Comparison of ENCODE assay signal across 41 mouse cellular contexts in the genomic region with DNA sequence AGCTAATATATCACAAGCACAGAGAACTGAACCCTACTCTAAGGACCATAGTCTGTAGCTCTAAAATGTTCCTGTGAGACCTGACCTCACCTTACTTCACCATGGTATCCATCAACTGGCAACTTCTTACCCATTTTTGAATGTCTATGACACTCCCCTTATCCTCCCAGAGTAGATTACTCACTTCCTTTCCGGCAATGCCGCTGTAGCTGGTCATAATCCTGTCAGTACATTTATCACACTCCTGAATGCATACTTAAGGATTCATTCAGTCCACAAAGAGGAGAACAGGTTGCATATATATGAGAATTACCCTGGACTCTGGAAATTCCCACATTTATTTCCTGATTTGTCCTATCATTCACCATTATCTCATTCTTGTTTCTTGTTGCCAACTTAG. TPM values are rescaled to one million over a fixed set of nuclear protein-coding genes. Genes with fewer than 3 reads are reported as not detected.
"Had no signal": no experiment of that assay in that cellular context is flagged by ENCODE, and none has a peak within 500 bp of the region (broad histone marks: within the 10 kb centered on the region; RNA-seq: fewer than 3 reads in every experiment).

No protein-coding gene starts in this region.

- DNase-seq: heart, postnatal 10 days; heart, postnatal 14 days; heart, postnatal 36 days; heart, postnatal 4 days; kidney, adult 11 months; kidney, adult 18-20 months; kidney, adult 2 months; kidney, adult 8-10 months; kidney, adult 9 months; kidney, postnatal 10 days; kidney, postnatal 14 days; kidney, postnatal 25 days; kidney, postnatal 36 days; kidney, postnatal 4 days; layer of hippocampus, adult 9-11 months; layer of hippocampus, postnatal 36 days had no signal

- H3K4me3 ChIP-seq: heart, embryonic 10.5 days; heart, embryonic 12.5 days; heart, embryonic 13.5 days; heart, embryonic 15.5 days; hindbrain, embryonic 10.5 days; hindbrain, embryonic 12.5 days; hindbrain, embryonic 13.5 days; hindbrain, embryonic 15.5 days; intestine, embryonic 15.5 days; kidney, embryonic 15.5 days; layer of hippocampus, adult 2 months had no signal

- H3K27ac ChIP-seq: heart, embryonic 10.5 days; heart, embryonic 13.5 days; heart, embryonic 15.5 days; hindbrain, embryonic 10.5 days; hindbrain, embryonic 12.5 days; hindbrain, embryonic 13.5 days; hindbrain, embryonic 14.5 days; hindbrain, embryonic 15.5 days; hindbrain, postnatal 0 days; intestine, embryonic 15.5 days; kidney, embryonic 15.5 days; kidney, postnatal 0 days; layer of hippocampus, adult 2 months had no signal

- H3K9ac ChIP-seq: heart, embryonic 12.5 days; heart, embryonic 13.5 days; heart, embryonic 15.5 days; hindbrain, embryonic 12.5 days; hindbrain, embryonic 13.5 days; hindbrain, embryonic 14.5 days; hindbrain, embryonic 15.5 days; intestine, embryonic 15.5 days; kidney, embryonic 15.5 days had no signal

- H3K36me3 ChIP-seq: heart, embryonic 10.5 days; heart, embryonic 12.5 days; heart, embryonic 13.5 days; heart, embryonic 15.5 days; hindbrain, embryonic 10.5 days; hindbrain, embryonic 12.5 days; hindbrain, embryonic 13.5 days; hindbrain, embryonic 15.5 days; intestine, embryonic 15.5 days; kidney, embryonic 15.5 days had no signal

- H3K9me3 ChIP-seq: heart, embryonic 10.5 days; heart, embryonic 12.5 days; heart, embryonic 13.5 days; heart, embryonic 15.5 days; hindbrain, embryonic 10.5 days; hindbrain, embryonic 12.5 days; hindbrain, embryonic 13.5 days; hindbrain, embryonic 15.5 days; intestine, embryonic 15.5 days; kidney, embryonic 15.5 days had no signal

- ATAC-seq: hindbrain, embryonic 16.5 days; hindbrain, postnatal 0 days; inflammation-experienced regulatory T-cells, adult 6 months; intestine, embryonic 15.5 days; intestine, embryonic 16.5 days; intestine, postnatal 0 days had no signal

- H3K27me3 ChIP-seq: heart, embryonic 12.5 days; heart, embryonic 13.5 days; heart, embryonic 15.5 days; hindbrain, embryonic 12.5 days; hindbrain, embryonic 15.5 days; intestine, embryonic 15.5 days; kidney, embryonic 15.5 days had no signal

- H3K4me1 ChIP-seq: intestine, embryonic 15.5 days had no signal

- H3K4me2 ChIP-seq: heart, embryonic 11.5 days; heart, embryonic 12.5 days; heart, embryonic 13.5 days; heart, embryonic 15.5 days; hindbrain, embryonic 12.5 days; hindbrain, embryonic 13.5 days; hindbrain, embryonic 14.5 days; hindbrain, embryonic 15.5 days; intestine, embryonic 15.5 days; kidney, embryonic 15.5 days had no signal

RNA-seq across cellular contexts. Expression of a gene that starts 48.8 kb away (rescaled TPM):
- polyA plus RNA-seq: heart, embryonic 10.5 days; heart, embryonic 11.5 days; heart, embryonic 12.5 days; heart, embryonic 13.5 days; heart, embryonic 14.5 days; heart, embryonic 15.5 days; heart, embryonic 16.5 days; heart, postnatal 0 days; hindbrain, embryonic 10.5 days; hindbrain, embryonic 11.5 days; hindbrain, embryonic 12.5 days; hindbrain, embryonic 13.5 days; hindbrain, embryonic 14.5 days; hindbrain, embryonic 16.5 days; hindbrain, postnatal 0 days; inflammation-experienced regulatory T-cells, adult 6 months; intestine, embryonic 14.5 days; intestine, embryonic 15.5 days; intestine, embryonic 16.5 days; large intestine, adult 2 months had no signal
